Mouse (Mus musculus): ENCODE measurements around the gene Padi2. TPM values are rescaled to one million over a fixed set of nuclear protein-coding genes. Genes with fewer than 3 reads are reported as not detected.

Padi2 gene
- polyA plus RNA-seq, 1 experiment: 2.4 TPM

DNA sequence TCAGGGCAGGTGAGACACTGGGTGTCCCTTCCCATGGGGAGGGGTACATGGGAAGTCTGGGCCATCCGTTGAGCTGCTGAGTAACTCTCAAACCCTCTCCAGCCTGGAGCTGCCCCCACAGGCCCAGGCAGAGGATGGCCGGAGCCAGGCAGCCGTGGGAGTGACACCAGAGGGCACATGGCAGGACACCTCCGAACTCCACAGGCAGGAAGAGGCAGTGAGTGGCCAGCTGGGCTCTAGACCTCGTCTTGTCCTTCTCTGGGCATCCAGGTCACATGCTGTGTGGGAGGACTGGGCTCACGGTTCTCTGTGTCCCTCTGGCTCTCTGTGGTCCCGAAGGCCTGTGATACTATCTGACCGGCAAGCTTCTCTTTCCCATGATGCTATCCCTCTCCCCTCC lies 87.7 kb downstream of the Padi2 start:
- Histone ChIP-seq H3K9me3 (ENCODE audit: control insufficient read depth, low read length) (no peaks in the 10 kb centered on the region), H3K27me3 (ENCODE audit: control insufficient read depth) (no peaks in the 10 kb centered on the region), H3K4me3 (replicated peaks) (no peak overlapping the region), H3K36me3 (ENCODE audit: control insufficient read depth) (peaks cover 38% of the 10 kb centered on the region), H3K4me1 (ENCODE audit: control insufficient read depth) (peaks cover 22% of the 10 kb centered on the region)
- TF ChIP-seq GATA1 (IDR thresholded peaks at IDR 0.05; ENCODE audit: low read length): no peak
- no peak for TF ChIP-seq TAL1 (IDR thresholded peaks at IDR 0.05; ENCODE audit: low read length)

DNA sequence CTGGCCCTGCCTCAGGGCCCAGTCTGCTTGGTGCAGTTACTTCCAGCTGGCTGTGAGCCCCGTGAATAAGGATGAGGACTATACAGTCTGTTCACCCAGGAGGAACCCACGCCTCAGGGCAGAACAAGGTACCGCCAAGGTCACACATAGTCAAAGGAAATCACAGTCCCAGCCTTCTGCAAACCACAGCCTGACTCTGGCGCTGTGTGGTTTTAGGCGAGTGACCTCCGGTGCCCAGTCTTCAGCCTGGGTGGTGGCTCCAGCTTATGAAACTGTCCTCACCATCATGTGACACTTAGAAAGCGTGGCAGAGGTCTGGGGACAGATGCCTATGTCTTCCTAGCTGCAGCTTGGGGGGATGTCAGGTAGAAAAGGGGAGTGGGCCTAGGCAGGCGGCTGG lies 89.7 kb downstream of the Padi2 start:
- TF ChIP-seq TAL1 (IDR thresholded peaks at IDR 0.05; ENCODE audit: low read length): no peak
- no peak for TF ChIP-seq GATA1 (IDR thresholded peaks at IDR 0.05; ENCODE audit: low read length)
- Histone ChIP-seq H3K27me3 (ENCODE audit: control insufficient read depth) (no peaks in the 10 kb centered on the region), H3K4me1 (ENCODE audit: control insufficient read depth) (peaks cover 16% of the 10 kb centered on the region), H3K4me3 (replicated peaks) (no peak overlapping the region), H3K9me3 (ENCODE audit: control insufficient read depth, low read length) (no peaks in the 10 kb centered on the region), H3K36me3 (ENCODE audit: control insufficient read depth) (peaks cover 47% of the 10 kb centered on the region)

DNA sequence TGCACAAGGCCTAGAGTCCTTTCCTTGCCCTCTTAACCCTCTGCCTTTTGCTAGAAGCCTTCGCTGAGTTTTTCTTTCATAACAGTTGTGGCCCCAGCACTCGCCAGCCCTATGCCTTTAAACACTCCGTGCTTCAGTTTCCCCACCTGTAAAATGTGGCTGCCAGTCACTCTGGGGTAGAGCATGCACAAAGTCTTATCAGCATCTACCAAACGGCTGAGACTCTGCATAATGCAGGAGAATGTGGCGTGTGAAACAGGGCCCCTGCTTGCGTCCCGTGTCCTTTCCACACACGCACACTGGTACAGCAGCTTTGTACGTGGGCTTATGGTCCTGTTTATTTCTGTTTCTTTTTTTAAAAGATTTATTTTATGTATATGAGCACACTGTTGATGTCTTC lies 90.7 kb downstream of the Padi2 start:
- no peak for TF ChIP-seq TAL1 (IDR thresholded peaks at IDR 0.05; ENCODE audit: low read length)
- TF ChIP-seq GATA1 (IDR thresholded peaks at IDR 0.05; ENCODE audit: low read length): no peak
- H3K9me3 ChIP-seq (ENCODE audit: control insufficient read depth, low read length): no peaks in the 10 kb centered on the region
- H3K4me1 ChIP-seq (ENCODE audit: control insufficient read depth): peaks cover 12% of the 10 kb centered on the region
- no peak overlapping the region for H3K4me3 ChIP-seq (replicated peaks)
- no peaks in the 10 kb centered on the region for H3K27me3 ChIP-seq (ENCODE audit: control insufficient read depth)
- peaks cover 51% of the 10 kb centered on the region for H3K36me3 ChIP-seq (ENCODE audit: control insufficient read depth)

Other genes starting within 250 kb of the Padi2 start
- gene Arhgef10l, start 240.3 kb upstream of the Padi2 start, polyA plus RNA-seq (2012): 0.12 TPM in 1 of 2 replicates, not detected in the other
- 31.0 and 36.3 TPM in 2 replicates for gene Rcc2, start 205.8 kb upstream of the Padi2 start, polyA plus RNA-seq (2012)
- not detected in 2 replicates for gene Padi6, start 163.7 kb upstream of the Padi2 start, polyA plus RNA-seq (2012)
- 0.88 TPM in 1 of 2 replicates, not detected in the other for gene Padi4, start 132.1 kb upstream of the Padi2 start, polyA plus RNA-seq (2012)
- 0.02 TPM in 1 of 2 replicates, not detected in the other for gene Padi3, start 95.7 kb upstream of the Padi2 start, polyA plus RNA-seq (2012)
- gene Padi1, start 60.6 kb upstream of the Padi2 start, polyA plus RNA-seq (2012): 0.01 TPM in 1 of 2 replicates, not detected in the other
- gene Sdhb, start 54.9 kb downstream of the Padi2 start, polyA plus RNA-seq (2012): 9.3 and 10.1 TPM in 2 replicates
- gene Atp13a2, start 80.5 kb downstream of the Padi2 start, polyA plus RNA-seq (2012): 1.1 and 1.5 TPM in 2 replicates
- gene Mfap2, start 104.1 kb downstream of the Padi2 start, polyA plus RNA-seq (2012): 0.08 and 0.12 TPM in 2 replicates
- 0.49 and 0.50 TPM in 2 replicates for gene Crocc, start 154.2 kb downstream of the Padi2 start, polyA plus RNA-seq (2012)
- 22.6 and 25.4 TPM in 2 replicates for gene Necap2, start 172.0 kb downstream of the Padi2 start, polyA plus RNA-seq (2012)
- gene Spata21, start 182.0 kb downstream of the Padi2 start, polyA plus RNA-seq (2012): not detected in 2 replicates
- gene Szrd1, start 233.4 kb downstream of the Padi2 start, polyA plus RNA-seq (2012): 10.7 and 11.2 TPM in 2 replicates
- gene Fbxo42, start 241.6 kb downstream of the Padi2 start, polyA plus RNA-seq (2012): 6.2 and 6.5 TPM in 2 replicates